Mouse (Mus musculus) erythroblast, embryonic 14.5 days (primary cell): Measurements from ENCODE around the gene Gm3250.
"Not testable (repeated sequence)": the region's sequence is repeated elsewhere in the genome, so short reads cannot be mapped to it uniquely, and the experiment has no call there.

Experiments
- GATA1 ChIP-seq: IDR thresholded peaks from 2 replicates; pipeline ENCODE4 v1.6.1; 2012; ENCODE audit warnings: low read length, inconsistent platforms, mixed read lengths
- TAL1 ChIP-seq: IDR thresholded peaks from 3 replicates; pipeline ENCODE4 v1.6.1; 2012; ENCODE audit warnings: low read length, inconsistent platforms, mixed read lengths

DNA sequence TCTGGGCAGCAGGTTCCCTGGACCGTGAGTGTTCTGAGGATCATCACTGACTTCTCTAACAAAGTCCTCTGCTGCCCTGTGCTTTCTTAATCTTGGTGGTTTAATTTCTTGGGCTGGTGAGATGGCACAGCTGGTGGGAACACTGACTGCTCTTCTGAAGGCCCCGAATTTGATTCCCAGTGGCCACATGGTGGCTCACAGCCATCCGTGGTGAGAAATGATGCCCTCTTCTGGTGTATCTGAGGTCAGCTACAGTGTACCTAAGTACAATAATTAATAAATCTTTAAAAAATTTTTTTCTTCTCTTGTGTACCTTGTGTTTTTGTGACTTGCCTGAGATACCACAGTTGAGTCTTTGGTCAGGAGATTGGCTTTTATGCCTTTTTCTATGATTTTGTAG is 30.0 kb downstream of the Gm3250 start:
- TF ChIP-seq GATA1, TAL1: not testable (repeated sequence)
